Mouse (Mus musculus) urinary bladder, adult 2 months (tissue): ENCODE data around the gene Fam92b. TPM values are rescaled to one million over a fixed set of nuclear protein-coding genes. Genes with fewer than 3 reads are reported as not detected.

Source experiments
- polyA plus RNA-seq: library from polyadenylated mRNA; depleted of rRNA; stranded (reverse); fragments of >200 nt; gene quantifications from 2 replicates; pipeline ENCODE4 v1.2.3, GENCODE M21; 2012; rRNA removed

The Fam92b gene
- polyA plus RNA-seq, 1 experiment = not detected

Other genes with a start within 250 kb of the Fam92b start
- gene Crispld2, start 185.0 kb downstream of the Fam92b start, polyA plus RNA-seq = 152 and 193 TPM in 2 replicates
- gene Zdhhc7, start 76.0 kb downstream of the Fam92b start, polyA plus RNA-seq = 35.9 and 38.7 TPM in 2 replicates
- 5.3 and 8.4 TPM in 2 replicates for gene 6430548M08Rik, start 63.3 kb downstream of the Fam92b start, polyA plus RNA-seq
- gene Gse1, start 51.0 kb upstream of the Fam92b start, polyA plus RNA-seq = 27.5 and 30.2 TPM in 2 replicates